Mouse (Mus musculus) right cerebral cortex, adult 2 months (tissue): ENCODE measurements around the gene Asb5.
"Not testable (repeated sequence)": the region's sequence is repeated elsewhere in the genome, so short reads cannot be mapped to it uniquely, and the experiment has no call there.

Experiments used
- DNase-seq, 2 experiments: peaks; one replicate each; pipeline ENCODE4 v3.0.0; 2021 to 2022; ENCODE audit warnings: low spot score in 2 of 2

The Asb5 gene

DNA sequence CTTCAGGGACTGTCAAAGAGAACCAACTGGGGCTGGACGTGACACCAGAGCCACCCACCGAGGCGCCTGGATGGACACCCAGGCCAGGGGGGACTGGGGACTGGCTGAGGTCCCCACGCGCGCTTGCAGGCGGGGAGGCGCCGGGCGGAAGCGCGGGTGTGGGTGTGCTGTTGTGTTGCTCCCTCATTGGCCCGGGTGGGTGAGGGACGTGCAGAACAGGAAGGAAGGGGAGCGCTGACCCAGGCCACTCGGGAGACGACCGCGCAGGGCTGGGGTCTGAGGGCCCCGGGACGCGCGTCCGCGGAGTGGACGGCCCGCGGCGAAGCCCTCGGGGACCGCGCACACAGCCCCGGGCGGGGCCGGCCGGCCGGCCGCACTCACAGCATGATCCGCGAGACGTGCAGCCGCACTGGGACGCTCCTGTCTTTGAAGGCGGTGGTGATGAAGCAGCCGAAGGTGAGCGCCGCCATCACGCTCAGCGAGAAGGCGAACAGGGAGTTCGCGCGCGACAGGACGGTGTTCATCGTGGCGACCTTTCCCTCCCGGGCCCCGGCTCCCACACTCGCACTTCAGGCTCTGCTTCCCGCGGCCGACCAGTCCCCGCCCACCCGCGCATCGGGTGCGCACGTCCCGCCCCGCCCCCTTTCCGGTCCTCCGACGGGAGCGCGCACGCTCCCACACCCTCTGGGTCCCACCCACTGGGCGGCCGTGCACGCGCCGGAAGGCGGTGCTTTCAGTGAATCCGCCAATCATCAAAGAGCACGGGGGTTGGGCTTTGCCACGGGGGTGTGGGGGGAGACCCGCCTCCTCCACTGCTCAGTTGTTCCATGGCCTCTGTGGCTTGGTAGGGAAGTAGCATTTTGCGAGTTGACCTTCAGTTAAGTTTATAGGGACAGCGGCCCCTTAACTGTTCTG, at the start of gene Asb5, which contains the start of gene Spcs3:
Gene Asb5, plus strand, starts transcription at position 199 of the 915 bp plus-strand sequence.
Gene Spcs3, minus strand, starts transcription at position 617 of the 915 bp plus-strand sequence.
- peak; percentile 93 to 94 for DNase-seq

DNA sequence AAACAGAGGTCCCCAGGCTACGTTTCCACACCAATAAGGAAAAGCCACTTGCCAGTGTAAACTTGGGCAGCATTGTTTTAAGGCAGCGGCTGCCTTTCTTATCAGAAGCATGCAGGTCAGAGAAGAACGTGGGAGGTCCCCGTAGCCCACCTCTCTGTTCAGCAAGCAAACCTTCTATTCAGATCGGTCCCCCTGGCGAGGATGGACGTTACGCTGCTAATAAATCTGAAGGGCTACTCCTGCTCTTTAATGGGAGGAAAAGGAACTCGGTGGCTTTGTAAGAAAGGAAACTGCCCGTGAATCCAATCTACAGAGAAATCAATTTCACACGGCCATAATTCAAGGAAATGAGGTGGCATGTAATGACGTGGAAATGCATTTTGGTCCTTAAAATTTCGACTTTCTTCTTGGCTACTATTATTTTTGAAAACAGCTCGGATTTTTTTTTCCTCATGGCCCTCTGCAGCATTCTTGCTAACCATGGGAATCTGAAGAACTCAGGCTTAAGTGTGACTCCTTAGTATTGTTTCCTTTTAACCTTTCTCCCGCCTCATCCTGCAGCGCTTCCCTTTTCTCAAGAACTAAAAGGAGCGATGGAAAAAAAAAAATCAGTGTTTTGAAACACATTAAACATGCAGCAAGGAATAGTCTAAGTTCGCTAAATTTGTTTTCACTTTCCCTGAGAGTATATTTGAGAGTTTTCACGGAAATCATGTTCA, 42.7 kb upstream of the Asb5 start:
- no peak for DNase-seq

DNA sequence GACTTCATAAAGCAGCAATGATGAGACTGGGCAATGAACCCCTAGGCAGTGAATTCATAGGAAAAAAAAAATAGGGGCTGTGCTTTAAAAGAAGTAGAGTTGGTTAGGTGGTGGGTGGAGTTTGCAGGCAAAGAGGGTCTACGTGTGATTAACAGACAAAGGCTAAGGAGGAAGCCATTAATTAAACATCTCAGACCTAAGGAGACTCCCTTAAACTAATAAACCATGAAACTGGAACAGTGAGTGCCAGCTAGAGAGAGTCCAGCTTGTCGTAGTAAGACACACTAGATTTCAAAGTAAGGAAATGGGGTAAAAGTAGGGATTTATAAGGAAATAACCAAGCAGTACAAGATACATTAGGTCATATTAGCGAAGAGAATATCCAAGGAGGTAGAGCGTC, 40.9 kb upstream of the Asb5 start:
- no peak for DNase-seq

DNA sequence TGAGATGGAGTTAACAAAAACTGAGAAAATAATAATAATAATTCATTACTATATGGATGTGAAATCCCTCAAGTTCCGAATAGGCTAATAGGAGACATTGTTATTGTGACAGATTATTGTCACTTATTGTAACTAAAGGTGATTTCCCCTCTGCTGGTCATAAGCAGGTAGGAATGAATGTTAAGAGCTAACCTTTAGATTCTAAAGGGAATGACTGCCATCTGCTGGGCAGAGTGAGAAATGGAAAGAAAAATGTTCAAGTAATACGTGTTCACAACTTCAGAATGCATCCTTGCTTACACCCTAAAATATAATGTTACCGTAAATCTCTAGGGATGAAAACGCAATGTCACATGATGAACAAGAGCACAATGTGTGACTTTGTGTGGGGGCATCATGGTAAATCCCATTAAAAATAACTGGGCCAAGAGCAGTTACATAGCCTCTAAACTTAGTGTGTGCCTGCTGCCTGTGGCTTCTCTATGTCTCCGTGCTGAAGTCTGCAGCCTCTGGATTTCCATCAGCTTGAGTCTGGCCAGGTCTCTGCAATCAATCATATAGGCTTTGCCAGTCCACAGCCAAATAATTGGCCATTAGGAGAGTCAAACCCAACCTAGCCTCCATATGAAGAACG, 38.2 kb upstream of the Asb5 start:
- DNase-seq: peak; percentile 37 to 62

DNA sequence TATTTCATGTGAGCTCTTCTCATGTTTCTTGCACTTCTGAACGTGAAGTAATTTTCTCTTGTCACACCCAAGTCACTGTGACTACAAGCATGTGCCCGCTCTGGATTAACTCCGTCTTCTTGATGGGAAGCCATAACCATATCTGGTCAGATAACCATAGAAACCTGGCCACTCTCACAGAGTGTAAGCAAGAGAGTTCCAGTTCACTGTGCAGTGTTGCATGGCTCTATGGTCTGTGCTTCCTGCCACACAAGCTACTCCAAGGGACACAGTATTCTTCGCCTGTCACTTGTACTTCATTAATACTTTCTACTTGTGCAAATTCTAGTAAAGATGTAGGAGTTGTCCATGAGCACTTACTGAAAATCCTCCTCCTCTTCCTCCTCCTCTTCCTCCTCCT, 37.4 kb upstream of the Asb5 start:
- no peak for DNase-seq

DNA sequence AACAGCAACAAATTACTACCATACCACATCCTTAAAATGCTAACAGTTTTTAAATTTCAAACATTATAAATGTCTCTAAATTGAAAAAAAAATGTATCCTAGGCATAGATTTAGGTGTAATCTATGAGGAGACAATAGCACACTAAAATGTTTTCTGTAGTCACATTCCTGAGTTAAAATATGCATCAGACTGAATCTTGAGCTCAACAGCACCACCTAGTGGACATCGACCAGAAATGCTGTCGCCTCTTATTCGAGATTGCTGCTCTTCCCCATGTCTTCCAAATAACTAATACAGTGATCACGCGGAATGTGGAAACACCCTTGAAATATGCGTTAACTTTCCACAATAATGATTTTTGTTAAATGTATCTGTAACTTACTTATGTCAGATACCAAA, 36.3 kb upstream of the Asb5 start:
- peak; percentile 40 to 82 for DNase-seq

DNA sequence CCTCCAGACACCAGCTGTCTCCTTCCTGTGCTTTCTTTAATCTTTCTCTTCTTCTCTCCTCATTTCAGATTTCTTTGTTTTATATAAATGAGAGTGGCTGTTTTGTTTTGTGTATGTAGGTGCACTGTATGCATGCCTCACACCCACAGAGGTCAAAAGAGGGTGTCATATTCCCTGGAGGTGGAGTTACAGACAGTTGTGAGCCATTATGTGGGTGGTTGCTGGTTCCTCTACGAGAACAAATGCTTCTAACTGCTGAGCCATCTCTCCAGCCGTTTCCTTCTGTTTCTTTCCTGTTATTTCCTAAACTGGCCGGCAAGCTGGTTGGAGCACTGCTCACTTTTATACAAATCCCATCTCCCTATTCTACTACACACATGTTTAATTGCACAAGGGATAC, 35.5 kb upstream of the Asb5 start:
- no peak for DNase-seq

DNA sequence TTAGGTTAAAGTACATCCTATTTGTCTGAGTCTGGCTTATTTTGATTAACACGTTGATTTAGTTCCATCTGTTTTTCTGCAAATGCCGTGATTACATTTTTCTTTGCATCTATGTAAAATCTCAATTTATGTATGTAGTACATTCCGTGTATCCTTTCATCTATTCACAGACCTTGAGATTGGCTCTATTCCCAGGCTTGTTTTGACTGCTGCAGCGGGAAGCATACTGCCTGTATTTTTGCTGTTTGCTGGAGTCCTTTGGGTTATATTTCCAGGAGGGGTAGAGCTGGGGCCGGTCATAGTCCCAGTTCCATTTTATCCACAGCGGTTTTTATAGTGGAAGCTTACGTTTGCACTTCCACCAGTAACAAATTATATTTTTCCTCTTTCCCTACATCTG, 26.3 kb upstream of the Asb5 start:
- DNase-seq: no peak

DNA sequence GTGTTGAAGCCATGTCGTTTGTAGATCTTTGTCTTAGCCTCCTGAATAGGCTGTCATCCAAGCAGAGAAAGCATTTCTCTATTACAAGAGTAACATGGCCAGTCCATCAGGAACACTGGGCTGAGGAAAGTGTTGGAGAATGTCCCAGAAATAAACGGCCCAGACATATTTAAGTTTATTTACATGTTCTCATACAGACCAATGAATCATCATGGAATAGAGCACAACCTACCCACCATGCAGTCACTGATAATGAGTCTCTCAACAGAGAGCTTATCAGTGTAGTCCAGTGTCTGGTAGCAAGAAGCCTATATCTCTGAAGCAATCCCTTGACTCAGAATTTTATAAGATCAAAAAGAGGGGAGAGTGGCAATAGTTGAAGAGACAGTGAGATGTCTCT, 24.3 kb upstream of the Asb5 start:
- DNase-seq: no peak

DNA sequence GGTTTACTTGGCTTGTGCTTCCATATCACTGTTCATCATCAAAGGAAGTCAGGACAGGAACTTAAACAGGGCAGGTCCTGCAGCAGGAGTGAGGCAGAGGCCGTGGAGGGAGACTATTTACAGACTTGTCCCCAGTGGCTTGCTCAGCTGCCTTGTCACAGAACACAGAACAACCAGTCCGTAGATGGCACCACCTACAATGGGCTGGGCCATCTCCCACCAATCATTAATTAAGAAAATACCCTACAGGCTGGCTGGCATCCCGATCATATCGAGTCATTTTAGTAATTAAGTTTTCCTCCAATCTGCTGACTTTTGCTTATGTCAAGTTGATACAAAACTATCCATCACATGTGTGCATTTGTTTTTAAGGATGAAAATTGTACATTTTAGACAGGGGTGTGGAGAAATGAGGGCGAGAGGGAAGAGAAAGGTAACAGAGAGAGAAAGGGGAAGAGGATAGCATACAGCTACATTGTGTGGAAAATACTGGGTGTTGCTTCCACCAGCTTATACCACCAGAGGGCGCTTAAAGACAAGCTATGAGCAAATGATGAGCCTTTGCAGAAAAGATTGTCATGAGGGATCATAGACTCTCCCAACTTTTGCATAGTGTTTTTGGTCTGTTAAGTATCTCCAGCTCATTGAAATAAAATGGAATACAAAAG, 21.8 kb upstream of the Asb5 start:
- DNase-seq: peak; percentile 93 to 95

DNA sequence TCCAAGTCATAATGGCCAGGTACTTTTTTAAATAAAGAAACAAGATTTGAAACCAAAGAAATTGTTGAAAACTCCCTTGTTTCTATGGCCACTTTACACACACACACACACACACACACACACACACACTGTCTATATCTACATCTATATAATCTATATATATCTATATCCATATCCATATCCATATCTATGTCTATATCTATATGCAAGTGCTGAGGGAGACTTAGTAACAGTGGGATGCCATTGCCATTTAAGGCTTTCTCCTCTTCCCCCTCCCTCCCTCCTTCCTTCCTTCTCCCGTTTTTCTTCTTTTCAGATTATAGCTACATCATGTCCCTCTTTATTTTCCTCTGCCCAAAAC, 21.3 kb upstream of the Asb5 start:
- no peak for DNase-seq

DNA sequence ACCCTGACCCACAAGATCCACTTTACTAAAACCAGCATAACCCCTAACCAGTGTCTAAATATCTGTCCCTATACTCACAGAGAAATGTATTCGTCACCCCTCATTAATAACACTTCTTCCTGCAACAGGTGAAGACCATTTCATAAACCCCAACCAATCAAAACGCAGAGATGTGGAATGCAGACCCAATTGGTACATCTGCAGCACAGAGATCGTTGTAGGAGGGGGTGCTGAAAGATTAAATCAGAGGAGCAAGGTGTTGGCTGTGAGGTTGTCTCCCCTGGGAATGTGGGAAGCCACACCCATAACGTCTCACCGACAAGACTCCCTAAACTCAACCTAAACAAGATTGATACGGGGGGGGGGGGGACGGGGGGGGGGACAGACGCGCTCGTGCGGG, 20.6 kb upstream of the Asb5 start:
- no peak for DNase-seq

DNA sequence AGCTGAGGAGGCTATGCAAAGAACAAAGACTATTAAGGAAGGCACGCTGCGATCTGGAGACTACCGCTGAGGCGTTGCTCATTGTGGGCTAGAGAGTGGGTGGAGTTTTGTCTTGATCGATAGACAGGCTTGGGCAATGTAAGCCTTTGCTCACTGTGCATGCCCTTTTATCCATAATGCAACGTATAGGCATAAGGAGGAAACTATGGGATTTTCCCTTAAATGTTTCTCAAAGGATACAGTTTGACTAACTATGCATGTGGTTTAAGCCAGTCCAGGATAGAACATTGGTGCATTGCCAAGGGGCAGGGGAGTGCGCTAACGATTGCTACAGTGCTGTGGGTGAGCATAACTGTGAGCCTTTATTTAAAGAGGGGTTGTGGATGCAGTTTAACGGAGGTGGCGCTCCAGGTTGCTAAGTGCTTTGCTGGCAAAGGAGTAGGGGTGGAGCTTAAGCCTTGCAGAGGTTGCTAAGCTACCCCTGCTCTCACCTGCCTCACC, 20.1 kb upstream of the Asb5 start:
- DNase-seq: peak; percentile 66 to 68

DNA sequence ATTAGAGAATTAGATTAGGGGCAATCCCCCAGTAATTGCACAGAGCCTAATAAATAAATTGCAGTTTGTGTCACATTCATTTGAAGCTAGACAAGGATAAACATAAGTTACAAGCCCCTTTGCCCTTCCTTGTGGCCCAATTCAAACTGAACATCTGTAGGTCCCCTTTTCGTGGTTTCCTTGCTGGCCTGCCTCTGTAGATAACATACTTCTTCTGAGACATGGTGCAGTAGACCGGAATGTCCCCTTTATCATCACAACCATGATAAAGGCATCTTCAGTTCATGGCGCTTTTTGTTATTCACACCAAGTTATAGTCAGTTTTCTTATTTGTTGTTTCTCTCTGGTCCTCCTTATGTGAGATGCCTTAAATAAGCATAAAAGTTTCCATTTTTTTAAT, 17.6 kb upstream of the Asb5 start:
- DNase-seq: no peak

DNA sequence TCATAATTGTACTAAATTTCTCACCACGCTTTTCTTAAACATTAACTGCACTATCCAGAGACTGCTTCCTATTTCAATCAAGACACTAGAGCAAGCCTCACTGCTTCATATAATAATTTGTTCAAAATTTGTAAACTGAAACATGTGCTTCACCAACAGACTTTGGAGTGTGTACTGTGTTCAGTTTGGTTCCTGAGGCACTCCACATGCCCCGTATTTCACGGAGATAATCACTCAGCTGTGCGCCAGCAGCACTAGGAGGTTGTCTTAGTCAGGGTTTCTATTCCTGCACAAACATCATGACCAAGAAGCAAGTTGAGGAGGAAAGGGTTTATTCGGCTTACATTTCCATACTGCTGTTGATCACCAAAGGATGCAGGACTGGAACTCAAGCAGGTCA, 17.2 kb upstream of the Asb5 start:
- not testable (repeated sequence) for DNase-seq

DNA sequence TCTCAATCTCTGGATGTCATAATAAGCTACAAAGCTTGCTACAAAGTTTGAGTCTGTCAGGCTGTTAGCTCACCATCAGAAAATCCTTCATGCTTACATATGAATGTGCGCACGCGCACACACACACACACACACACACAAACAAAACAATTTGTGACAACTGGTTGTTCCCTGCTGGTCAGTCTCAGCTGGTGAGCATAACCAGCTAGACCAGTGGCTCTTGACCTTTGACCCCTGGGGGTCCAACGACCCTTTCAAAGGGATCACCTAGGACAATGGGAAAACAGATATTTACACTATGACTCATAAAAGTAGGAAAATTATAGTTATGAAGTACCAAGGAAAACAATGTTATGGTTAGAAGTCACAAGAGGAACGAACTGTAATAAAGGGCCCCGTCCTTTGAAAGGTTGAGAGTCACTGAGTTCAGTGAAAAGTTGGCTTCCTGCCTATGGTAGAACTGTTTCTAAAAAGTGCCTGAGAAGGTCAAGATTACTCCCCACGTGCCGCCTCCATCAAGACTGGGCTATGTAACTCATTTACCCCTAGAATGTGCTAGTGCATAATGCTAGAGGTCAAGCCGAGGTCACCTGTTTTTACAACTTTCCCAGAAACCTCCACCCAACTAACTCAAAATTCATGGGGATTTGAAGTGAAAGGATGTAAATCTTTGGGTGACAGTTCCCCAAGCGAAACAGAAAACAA, 10.5 kb upstream of the Asb5 start:
- DNase-seq: no peak

DNA sequence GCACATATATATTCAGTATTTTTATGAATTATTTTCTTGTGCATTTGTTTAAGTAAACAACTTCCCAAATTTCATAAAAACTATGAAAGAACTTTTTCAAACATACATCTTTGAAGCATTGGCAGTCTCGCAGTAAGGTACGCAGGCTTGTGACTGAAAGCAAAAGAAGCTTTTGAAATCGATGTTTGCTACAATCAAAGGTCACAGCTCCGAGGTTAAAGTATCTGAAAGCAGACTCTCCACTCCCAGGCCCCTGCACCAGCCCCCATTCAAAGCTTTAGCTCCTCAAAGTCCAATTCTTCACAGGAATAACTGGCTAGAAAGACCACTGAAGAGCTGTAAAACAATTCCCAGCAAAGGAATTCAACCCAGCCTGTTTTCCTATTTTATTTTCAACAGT, 8.9 kb upstream of the Asb5 start:
- no peak for DNase-seq

DNA sequence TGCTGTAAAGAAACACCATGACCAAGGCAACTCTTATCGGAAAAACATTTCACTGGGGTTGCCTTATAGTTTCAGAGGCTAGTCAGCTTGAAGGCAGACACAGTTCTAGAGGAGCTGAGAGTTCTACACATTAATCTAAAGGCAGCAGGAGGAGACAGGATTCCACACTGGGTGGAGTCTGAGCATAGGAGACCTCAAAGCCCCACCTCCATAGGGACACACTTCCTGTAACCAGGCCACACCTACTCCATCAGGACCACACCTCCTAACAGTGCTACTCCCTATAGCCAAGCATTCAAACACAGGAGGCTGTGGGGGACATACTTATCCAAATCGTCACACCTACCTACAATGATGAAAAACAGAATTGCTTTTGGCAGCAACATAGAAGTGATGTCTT, 3.8 kb upstream of the Asb5 start:
- no peak for DNase-seq

DNA sequence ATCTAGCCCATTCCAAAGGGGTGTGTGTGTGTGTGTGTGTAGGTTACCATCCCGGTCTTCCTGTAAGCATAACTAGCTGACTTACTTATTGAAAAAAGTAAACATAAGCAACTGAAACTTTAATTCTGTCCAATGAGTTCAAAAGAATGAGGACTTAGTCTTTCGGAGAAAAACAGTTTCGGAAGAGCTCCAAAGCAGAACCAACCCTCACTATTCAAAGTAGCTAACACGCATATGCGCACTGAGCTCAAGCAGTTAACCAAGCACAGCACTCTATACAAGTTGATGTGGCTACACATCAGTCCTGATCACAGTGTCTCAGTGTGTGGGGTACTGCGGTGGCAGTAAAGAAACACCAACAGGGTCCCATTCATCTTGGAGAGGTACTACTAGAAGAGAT, 2.7 kb upstream of the Asb5 start:
- no peak for DNase-seq

DNA sequence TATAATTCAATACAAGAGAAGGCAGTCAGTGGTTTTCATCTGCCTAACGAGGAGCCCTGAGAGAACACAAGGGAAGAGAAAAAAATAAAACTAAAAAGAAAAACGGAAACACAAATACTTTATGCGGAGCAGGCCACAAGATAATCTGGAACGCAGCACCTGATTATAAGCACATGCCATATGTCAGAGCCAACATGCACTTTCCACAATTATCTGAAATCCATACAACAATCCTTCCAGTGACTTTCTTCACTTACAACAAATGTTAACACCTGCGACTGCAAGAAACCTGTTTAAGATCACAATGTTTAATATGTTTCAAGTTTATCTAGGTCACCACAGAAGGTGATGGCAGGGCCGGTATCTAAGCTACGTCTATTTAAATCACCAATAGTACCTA, 809 bp upstream of the Asb5 start:
- no peak for DNase-seq

DNA sequence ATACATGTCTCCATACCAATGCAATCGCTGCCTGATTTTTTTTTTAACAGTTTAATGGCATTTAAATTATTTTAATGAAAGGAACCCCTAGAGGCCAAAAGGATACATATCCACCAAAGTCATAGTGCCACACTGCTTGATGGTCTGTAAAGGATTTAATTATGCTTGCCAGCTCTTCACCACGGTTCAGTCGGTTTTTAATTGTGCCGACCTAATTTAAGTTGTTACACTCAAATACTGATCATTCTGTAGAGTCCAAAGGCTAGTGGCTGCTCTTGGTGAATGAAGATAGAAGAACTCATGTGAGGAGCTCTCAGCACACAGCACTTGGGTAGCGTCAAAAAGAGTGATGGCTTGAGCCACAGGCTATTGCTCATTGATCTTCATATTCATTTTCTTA, 5.8 kb downstream of the Asb5 start:
- DNase-seq: no peak
